Mouse (Mus musculus) right cerebral cortex, postnatal 14 days (tissue): Measurements from ENCODE around the gene Siglec1.
"Not testable (repeated sequence)": the region's sequence is repeated elsewhere in the genome, so short reads cannot be mapped to it uniquely, and the experiment has no call there.

Experiments used
- DNase-seq: peaks from one replicate; pipeline ENCODE4 v3.0.0; 2022

Siglec1 gene

GRCm38 (mm10) chr2:131046025-131046424 lies 40.5 kb downstream of the Siglec1 start:
- no peak for DNase-seq

GRCm38 (mm10) chr2:131044989-131045720 lies 41.4 kb downstream of the Siglec1 start:
- DNase-seq, result no peak

GRCm38 (mm10) chr2:131044354-131044852 lies 42.2 kb downstream of the Siglec1 start:
- DNase-seq, result no peak

- no peak for DNase-seq
Observed at GRCm38 (mm10) chr2:131042988-131043387, 43.6 kb downstream of the Siglec1 start, which contains the start of gene Gfra4. Gene Gfra4 (minus strand): TSS chr2:131043088.

- DNase-seq, result peak; percentile 77
Observed at GRCm38 (mm10) chr2:131040854-131041825, 45.4 kb downstream of the Siglec1 start.

- no peak for DNase-seq
Observed at GRCm38 (mm10) chr2:131038675-131039074, 47.9 kb downstream of the Siglec1 start.

- DNase-seq, result no peak
Observed at GRCm38 (mm10) chr2:131038197-131038596, 48.4 kb downstream of the Siglec1 start.

GRCm38 (mm10) chr2:131037226-131037990 lies 49.2 kb downstream of the Siglec1 start:
- no peak for DNase-seq

- no peak for DNase-seq
Observed at GRCm38 (mm10) chr2:131036757-131037156, 49.8 kb downstream of the Siglec1 start.

GRCm38 (mm10) chr2:131036343-131036742 lies 50.2 kb downstream of the Siglec1 start:
- no peak for DNase-seq

GRCm38 (mm10) chr2:131031406-131031805 lies 55.2 kb downstream of the Siglec1 start:
- DNase-seq, result not testable (repeated sequence)

- no peak for DNase-seq
Observed at GRCm38 (mm10) chr2:131030998-131031397, 55.6 kb downstream of the Siglec1 start.

- DNase-seq, result no peak
Observed at GRCm38 (mm10) chr2:131030561-131030960, 56.0 kb downstream of the Siglec1 start.

GRCm38 (mm10) chr2:131029065-131029935 lies 57.3 kb downstream of the Siglec1 start:
- DNase-seq, result no peak

- DNase-seq, result no peak
Observed at GRCm38 (mm10) chr2:131026941-131027340, 59.6 kb downstream of the Siglec1 start.

GRCm38 (mm10) chr2:131025230-131025629 lies 61.3 kb downstream of the Siglec1 start:
- DNase-seq, result no peak
